Mouse (Mus musculus): ENCODE results near the gene Zcchc17. TPM values are rescaled to one million over a fixed set of nuclear protein-coding genes. Genes with fewer than 3 reads are reported as not detected.
A peak's percentile ranks its signal among the peaks of the same experiment; 100 is the strongest.

Zcchc17 gene
- polyA plus RNA-seq, 1 experiment from 2014 or later = 77.0 TPM

DNA sequence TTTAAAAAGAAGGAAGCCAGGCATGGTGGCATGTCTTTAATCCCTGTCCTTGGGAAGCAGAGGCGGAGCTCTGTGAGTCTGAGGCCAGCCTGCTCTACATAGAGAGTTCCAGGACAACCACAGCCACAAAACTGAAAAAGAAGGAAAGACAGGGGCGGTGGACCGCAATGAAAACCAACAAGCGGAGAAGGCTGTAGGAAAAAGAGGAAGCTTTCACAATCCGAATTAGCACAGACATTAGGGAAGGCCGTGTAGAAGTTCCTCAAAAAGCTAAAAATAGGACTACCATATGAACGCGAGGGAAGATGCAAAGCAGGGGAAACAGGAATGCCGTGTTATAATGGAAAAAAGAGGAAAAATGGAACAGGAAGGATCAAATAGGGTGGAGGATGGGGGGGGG, 75.9 kb downstream of the Zcchc17 start:
- Histone ChIP-seq H3K27ac (ENCODE audit: low read depth, low read length) (no peak overlapping the region), H3K9ac (ENCODE audit: low read length) (no peak overlapping the region), H3K4me1 (replicated peaks; ENCODE audit: control insufficient read depth, insufficient read depth, low read length) (no peaks in the 10 kb centered on the region), H3K36me3 (ENCODE audit: control insufficient read depth, insufficient read depth, low read length) (no peaks in the 10 kb centered on the region), H3K4me3 (ENCODE audit: low read depth, low read length) (no peak overlapping the region), H3K27me3 (ENCODE audit: control insufficient read depth, insufficient read depth, low read length) (no peaks in the 10 kb centered on the region; the same call in 1 of the 2 replicates), H3K4me2 (ENCODE audit: low read depth, low read length, severe bottlenecking) (no peak overlapping the region), H3K9me3 (ENCODE audit: control insufficient read depth, low read length) (no peaks in the 10 kb centered on the region)
- no peak for ATAC-seq (replicated peaks; ENCODE audit: low FRiP score)
- DNase-seq (ENCODE audit: low spot score) = no peak
- WGBS = 84% methylated on average over 9 of the region's 9 CpGs

DNA sequence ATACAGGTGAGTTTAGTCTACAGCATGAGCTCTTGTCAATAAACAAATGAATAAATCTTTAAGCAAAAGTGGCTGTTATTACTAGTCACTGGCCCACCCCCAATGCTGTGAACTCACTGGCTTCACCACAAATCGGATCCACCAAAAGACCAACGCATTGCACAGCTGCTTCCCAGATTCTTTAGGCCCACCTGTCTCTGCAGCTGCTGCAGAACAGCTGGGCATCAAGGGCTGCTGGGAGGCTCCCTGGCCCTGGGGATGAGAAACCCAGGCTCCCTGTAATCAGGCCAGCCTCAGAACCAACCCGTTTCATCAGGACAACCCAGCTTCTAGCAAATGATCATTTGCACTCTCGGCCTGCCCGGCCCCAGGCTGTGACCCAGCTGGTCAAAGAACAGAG, 76.9 kb downstream of the Zcchc17 start:
- H3K4me1 ChIP-seq (replicated peaks; ENCODE audit: control insufficient read depth, insufficient read depth, low read length) = no peaks in the 10 kb centered on the region
- H3K27ac ChIP-seq (ENCODE audit: low read depth, low read length) = no peak overlapping the region
- H3K27me3 ChIP-seq (ENCODE audit: control insufficient read depth, insufficient read depth, low read length) = no peaks in the 10 kb centered on the region; the same call in 1 of the 2 replicates
- no peak overlapping the region for H3K9ac ChIP-seq (ENCODE audit: low read length)
- 80% methylated on average over 5 of the region's 5 CpGs for WGBS
- no peaks in the 10 kb centered on the region for H3K36me3 ChIP-seq (ENCODE audit: control insufficient read depth, insufficient read depth, low read length)
- no peak for ATAC-seq (replicated peaks; ENCODE audit: low FRiP score)
- no peaks in the 10 kb centered on the region for H3K9me3 ChIP-seq (ENCODE audit: control insufficient read depth, low read length)
- no peak overlapping the region for H3K4me3 ChIP-seq (ENCODE audit: low read depth, low read length)
- H3K4me2 ChIP-seq (ENCODE audit: low read depth, low read length, severe bottlenecking) = no peak overlapping the region
- no peak for DNase-seq (ENCODE audit: low spot score)

DNA sequence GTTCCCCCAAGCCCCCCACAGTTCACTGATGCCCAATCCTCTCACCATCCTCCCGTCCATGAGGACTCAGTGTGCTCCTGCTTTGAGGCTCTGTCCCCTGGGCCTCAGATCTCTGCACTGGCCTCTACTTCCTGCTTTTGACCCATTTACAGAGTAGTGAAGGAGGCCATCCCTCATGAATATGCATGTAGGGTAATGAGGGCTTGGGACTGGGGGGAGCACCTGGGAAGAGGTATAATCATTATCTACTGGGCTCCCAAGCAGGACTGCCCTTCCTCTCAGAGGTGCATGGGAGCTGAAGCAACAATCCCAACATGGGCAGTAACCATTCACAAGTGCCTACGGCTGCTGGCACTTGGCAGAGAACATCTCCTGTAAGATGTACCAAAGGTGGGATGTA, 80.6 kb downstream of the Zcchc17 start, which contains the start of gene Serinc2:
Gene Serinc2, minus strand, starts transcription at position 101 of the 400 bp plus-strand sequence.
- WGBS = 61% methylated on average over 2 of the region's 2 CpGs
- H3K36me3 ChIP-seq (ENCODE audit: control insufficient read depth, insufficient read depth, low read length) = no peaks in the 10 kb centered on the region
- peaks cover 2% of the 10 kb centered on the region; the same call in 1 of the 2 replicates for H3K27me3 ChIP-seq (ENCODE audit: control insufficient read depth, insufficient read depth, low read length)
- H3K9me3 ChIP-seq (ENCODE audit: control insufficient read depth, low read length) = no peaks in the 10 kb centered on the region
- no peak within 1 kb of the TSS for H3K4me3 ChIP-seq (ENCODE audit: low read depth, low read length)
- ATAC-seq (replicated peaks; ENCODE audit: low FRiP score) (no peak), DNase-seq (ENCODE audit: low spot score) (no peak)
- no peak within 1 kb of the TSS for H3K4me2 ChIP-seq (ENCODE audit: low read depth, low read length, severe bottlenecking)
- H3K9ac ChIP-seq (ENCODE audit: low read length) = no peak within 1 kb of the TSS
- no peak within 1 kb of the TSS for H3K27ac ChIP-seq (ENCODE audit: low read depth, low read length)
- peaks cover 3% of the 10 kb centered on the region; the same call in 1 of the 2 replicates for H3K4me1 ChIP-seq (replicated peaks; ENCODE audit: control insufficient read depth, insufficient read depth, low read length)

DNA sequence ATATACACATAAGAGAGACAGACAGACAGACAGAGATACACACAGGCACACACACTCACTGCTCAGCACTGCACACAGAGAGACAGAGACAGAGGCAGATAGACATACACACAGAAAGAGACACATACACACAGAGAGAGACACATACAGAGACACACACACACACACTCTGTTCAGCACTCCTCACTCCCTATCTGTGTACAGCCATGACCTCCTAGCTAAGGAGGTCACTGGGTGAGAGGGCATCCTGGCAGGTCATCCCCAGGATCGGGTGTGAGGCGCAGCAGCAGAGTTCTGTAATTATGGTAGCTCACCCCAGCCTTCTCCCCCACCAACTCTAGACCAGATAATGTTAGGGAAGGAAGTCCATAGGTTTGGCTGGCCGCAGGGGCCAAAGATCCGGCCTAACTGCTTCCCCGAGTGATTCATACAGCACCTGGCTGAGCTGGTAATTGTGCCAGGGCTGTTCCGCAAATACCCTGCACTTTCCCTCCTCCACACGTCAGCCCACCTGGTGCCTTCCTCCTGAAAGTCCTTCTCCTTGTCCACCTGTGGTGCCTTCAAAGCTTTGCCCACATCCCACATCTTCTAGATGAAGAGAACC, 83.1 kb downstream of the Zcchc17 start:
- Histone ChIP-seq H3K4me2 (ENCODE audit: low read depth, low read length, severe bottlenecking) (no peak overlapping the region), H3K9me3 (ENCODE audit: control insufficient read depth, low read length) (no peaks in the 10 kb centered on the region), H3K27me3 (ENCODE audit: control insufficient read depth, insufficient read depth, low read length) (peaks cover 2% of the 10 kb centered on the region; the same call in 1 of the 2 replicates), H3K9ac (ENCODE audit: low read length) (no peak overlapping the region), H3K4me3 (ENCODE audit: low read depth, low read length) (no peak overlapping the region), H3K4me1 (replicated peaks; ENCODE audit: control insufficient read depth, insufficient read depth, low read length) (peaks cover 3% of the 10 kb centered on the region; the same call in 1 of the 2 replicates), H3K27ac (ENCODE audit: low read depth, low read length) (no peak overlapping the region), H3K36me3 (ENCODE audit: control insufficient read depth, insufficient read depth, low read length) (no peaks in the 10 kb centered on the region)
- no peak for ATAC-seq (replicated peaks; ENCODE audit: low FRiP score)
- DNase-seq (ENCODE audit: low spot score) = no peak
- whole genome bisulfite sequencing = 68% methylated on average over 7 of the region's 7 CpGs

- WGBS = 52% methylated on average over 5 of the region's 5 CpGs
- Histone ChIP-seq H3K36me3 (ENCODE audit: control insufficient read depth, insufficient read depth, low read length) (no peaks in the 10 kb centered on the region), H3K27ac (ENCODE audit: low read depth, low read length) (no peak overlapping the region), H3K4me1 (replicated peaks; ENCODE audit: control insufficient read depth, insufficient read depth, low read length) (peaks cover 3% of the 10 kb centered on the region; the same call in 1 of the 2 replicates), H3K9me3 (ENCODE audit: control insufficient read depth, low read length) (no peaks in the 10 kb centered on the region), H3K4me2 (ENCODE audit: low read depth, low read length, severe bottlenecking) (peak overlapping the region; percentile 90), H3K27me3 (ENCODE audit: control insufficient read depth, insufficient read depth, low read length) (peaks cover 2% of the 10 kb centered on the region; the same call in 1 of the 2 replicates), H3K4me3 (ENCODE audit: low read depth, low read length) (peak overlapping the region; percentile 70), H3K9ac (ENCODE audit: low read length) (peak overlapping the region; percentile 98; the same call in 1 of the 2 replicates)
- ATAC-seq (replicated peaks; ENCODE audit: low FRiP score) (no peak), DNase-seq (ENCODE audit: low spot score) (no peak)
These were observed 84.0 kb downstream of the Zcchc17 start for GRCm38 (mm10) chr4:130275823-130276105.

GRCm38 (mm10) chr4:130275016-130275822, 84.5 kb downstream of the Zcchc17 start:
- Histone ChIP-seq H3K4me3 (ENCODE audit: low read depth, low read length) (peak overlapping the region; percentile 70), H3K27me3 (ENCODE audit: control insufficient read depth, insufficient read depth, low read length) (peaks cover 2% of the 10 kb centered on the region; the same call in 1 of the 2 replicates)
- ATAC-seq (replicated peaks; ENCODE audit: low FRiP score) = peak; percentile 54

DNA sequence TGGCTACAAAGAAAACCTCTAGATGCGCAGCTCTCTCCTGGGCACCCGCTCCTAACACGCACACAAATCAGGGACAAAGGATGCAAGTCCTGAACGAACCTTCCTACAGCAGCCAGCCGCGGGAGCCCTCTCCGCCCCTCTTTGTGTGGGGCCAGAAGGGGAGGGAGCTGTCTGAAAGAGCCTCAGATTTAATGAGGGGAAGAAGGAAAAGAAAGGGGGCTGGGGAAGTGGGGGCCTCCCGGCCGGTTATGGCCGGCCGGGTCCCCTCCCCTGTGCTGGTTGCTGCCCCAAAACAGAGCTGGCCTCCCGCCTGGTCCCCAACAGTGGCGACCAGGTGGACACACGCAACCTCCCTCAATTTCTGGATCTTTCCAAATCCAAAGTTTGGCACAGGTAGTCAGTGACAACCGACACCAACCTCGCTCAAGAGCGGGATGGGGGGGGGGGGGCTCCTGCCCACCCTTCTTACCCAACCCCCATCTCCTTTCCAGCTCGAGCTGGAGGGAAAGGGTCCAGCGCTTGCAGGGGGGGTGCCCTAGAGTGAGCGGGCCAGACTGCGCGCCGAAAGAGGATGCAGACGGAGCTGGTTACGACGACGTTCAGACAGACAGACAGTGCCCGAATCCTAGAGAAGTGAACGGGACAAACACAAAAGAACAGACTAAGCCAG, 85.3 kb downstream of the Zcchc17 start:
- H3K4me1 ChIP-seq (replicated peaks; ENCODE audit: control insufficient read depth, insufficient read depth, low read length) = peaks cover 3% of the 10 kb centered on the region; the same call in 1 of the 2 replicates
- H3K4me2 ChIP-seq (ENCODE audit: low read depth, low read length, severe bottlenecking) = peak overlapping the region; percentile 90
- no peaks in the 10 kb centered on the region for H3K9me3 ChIP-seq (ENCODE audit: control insufficient read depth, low read length)
- H3K4me3 ChIP-seq (ENCODE audit: low read depth, low read length) = peak overlapping the region; percentile 70
- H3K27ac ChIP-seq (ENCODE audit: low read depth, low read length) = peak overlapping the region; percentile 94
- H3K27me3 ChIP-seq (ENCODE audit: control insufficient read depth, insufficient read depth, low read length) = peaks cover 2% of the 10 kb centered on the region; the same call in 1 of the 2 replicates
- H3K36me3 ChIP-seq (ENCODE audit: control insufficient read depth, insufficient read depth, low read length) = no peaks in the 10 kb centered on the region
- WGBS = under 1% methylated on average over 29 of the region's 29 CpGs
- peak overlapping the region; percentile 98 for H3K9ac ChIP-seq (ENCODE audit: low read length)
- ATAC-seq (replicated peaks; ENCODE audit: low FRiP score) (peak; percentile 85), DNase-seq (ENCODE audit: low spot score) (peak; percentile 90)

More at GRCm38 (mm10) chr4:130275016-130275822, 84.5 kb downstream of the Zcchc17 start:
- WGBS = under 1% methylated on average over 53 of the region's 62 CpGs
- H3K4me2 ChIP-seq (ENCODE audit: low read depth, low read length, severe bottlenecking) = peak overlapping the region; percentile 90
- H3K4me1 ChIP-seq (replicated peaks; ENCODE audit: control insufficient read depth, insufficient read depth, low read length) = peaks cover 3% of the 10 kb centered on the region; the same call in 1 of the 2 replicates
- H3K36me3 ChIP-seq (ENCODE audit: control insufficient read depth, insufficient read depth, low read length) = no peaks in the 10 kb centered on the region
- H3K9ac ChIP-seq (ENCODE audit: low read length) = peak overlapping the region; percentile 98
- peak; percentile 80 for DNase-seq (ENCODE audit: low spot score)
- no peaks in the 10 kb centered on the region for H3K9me3 ChIP-seq (ENCODE audit: control insufficient read depth, low read length)
- H3K27ac ChIP-seq (ENCODE audit: low read depth, low read length) = peak overlapping the region; percentile 94

DNA sequence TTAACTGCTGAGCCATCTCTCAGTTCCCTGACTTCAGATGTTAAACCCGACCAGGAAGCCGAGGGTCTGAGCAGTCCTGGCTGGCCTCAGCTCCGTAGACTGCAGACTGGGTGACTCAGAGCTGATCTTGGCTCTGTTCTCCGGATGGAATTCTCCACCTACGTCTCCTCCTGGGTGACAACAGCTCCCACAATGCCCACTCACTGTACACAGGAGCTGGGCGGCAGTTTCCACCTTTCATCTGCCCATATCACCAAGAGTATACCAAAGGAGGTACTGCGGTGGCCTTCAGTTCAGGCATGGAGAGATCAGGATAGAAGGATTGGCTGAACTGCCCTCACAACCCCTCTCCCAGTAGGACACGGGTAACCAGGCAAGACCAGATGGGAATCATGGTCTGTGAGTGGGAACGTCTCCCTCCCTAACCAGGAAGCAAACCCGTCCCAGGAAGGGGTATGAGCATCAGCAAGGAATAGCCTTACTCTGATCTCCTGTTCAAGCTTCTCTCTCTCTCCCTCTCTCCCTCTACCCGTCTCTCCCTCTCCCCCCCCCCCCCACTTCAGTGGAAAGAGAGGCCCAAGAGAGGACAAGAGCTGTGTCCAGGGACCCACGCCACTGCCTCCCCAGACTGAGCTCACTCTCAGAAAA, 85.9 kb downstream of the Zcchc17 start:
- ATAC-seq (replicated peaks; ENCODE audit: low FRiP score) (peak; percentile 52), DNase-seq (ENCODE audit: low spot score) (peak; percentile 63)
- Histone ChIP-seq H3K4me1 (replicated peaks; ENCODE audit: control insufficient read depth, insufficient read depth, low read length) (peaks cover 3% of the 10 kb centered on the region; the same call in 1 of the 2 replicates), H3K4me2 (ENCODE audit: low read depth, low read length, severe bottlenecking) (peak overlapping the region; percentile 90), H3K9me3 (ENCODE audit: control insufficient read depth, low read length) (no peaks in the 10 kb centered on the region), H3K4me3 (ENCODE audit: low read depth, low read length) (peak overlapping the region; percentile 70), H3K36me3 (ENCODE audit: control insufficient read depth, insufficient read depth, low read length) (no peaks in the 10 kb centered on the region), H3K27ac (ENCODE audit: low read depth, low read length) (peak overlapping the region; percentile 94), H3K9ac (ENCODE audit: low read length) (peak overlapping the region; percentile 98), H3K27me3 (ENCODE audit: control insufficient read depth, insufficient read depth, low read length) (peaks cover 2% of the 10 kb centered on the region; the same call in 1 of the 2 replicates)
- WGBS = 8% methylated on average over 12 of the region's 12 CpGs
